Mouse (Mus musculus) embryonic facial prominence, embryonic 14.5 days (tissue): Measurements from ENCODE around the gene Marc1. TPM values are rescaled to one million over a fixed set of nuclear protein-coding genes. Genes with fewer than 3 reads are reported as not detected.

Experiments used
- ATAC-seq: fragments of 200-750 bp; cut with Nextera tagmentation; 2 replicates; pipeline ENCODE4 v1.8.0; 2017; ENCODE audit warnings: low read depth, moderate number of reproducible peaks, moderate TSS enrichment
- DNase-seq: peaks from one replicate; pipeline ENCODE4 v3.0.0-alpha.2; 2015; ENCODE audit warnings: low spot score
- H3K27ac ChIP-seq: fragments of 300-500 bp; sonication (generic); replicated peaks from 2 replicates; pipeline ENCODE4 v1.5.1; 2014; ENCODE audit warnings: low read depth, mild to moderate bottlenecking, low read length, moderate library complexity
- H3K27me3 ChIP-seq: fragments of 300-500 bp; sonication (generic); replicated peaks from 2 replicates; pipeline ENCODE4 v1.6.1; 2014; ENCODE audit warnings: low read length; ENCODE audit not compliant: control insufficient read depth, insufficient read depth
- H3K36me3 ChIP-seq: fragments of 300-500 bp; sonication (generic); 2 replicates; pipeline ENCODE4 v1.6.1; 2014; ENCODE audit warnings: low read length, mixed read lengths; ENCODE audit not compliant: control insufficient read depth, insufficient read depth
- H3K4me1 ChIP-seq: fragments of 300-500 bp; sonication (generic); 2 replicates; pipeline ENCODE4 v1.6.1; 2014; ENCODE audit warnings: antibody characterized with exemption, low read length; ENCODE audit not compliant: control insufficient read depth, insufficient read depth
- H3K4me2 ChIP-seq: fragments of 300-500 bp; sonication (generic); 2 replicates; pipeline ENCODE4 v1.6.1; 2014; ENCODE audit warnings: low read depth, mild to moderate bottlenecking, low read length, moderate library complexity, mixed read lengths
- H3K4me3 ChIP-seq: fragments of 300-500 bp; sonication (generic); 2 replicates; pipeline ENCODE4 v1.5.1; 2014; ENCODE audit warnings: low read depth, mild to moderate bottlenecking, low read length
- H3K9ac ChIP-seq: fragments of 300-500 bp; sonication (generic); 2 replicates; pipeline ENCODE4 v1.6.1; 2014; ENCODE audit warnings: low read depth, mild to moderate bottlenecking, low read length, moderate library complexity, mixed read lengths
- H3K9me3 ChIP-seq: fragments of 300-500 bp; sonication (generic); 2 replicates; pipeline ENCODE4 v1.6.1; 2016; ENCODE audit warnings: low read length; ENCODE audit not compliant: control insufficient read depth
- WGBS: fragments of 180-500 bp; shearing (Covaris S2); extraction: QIAGEN DNeasy Blood & Tissue Kit; methylation state at CpG from one replicate; pipeline ENCODE4 v1.1.7; 2014; 5-methylcytosine and 5-hydroxymethylcytosine counted together
- polyA plus RNA-seq: library from polyadenylated mRNA; unstranded; fragments of >200 nt; fragmentation: Nextera tagmentation; extraction: Ambion mirVana; gene quantifications from 2 replicates; pipeline ENCODE4 v1.2.1, GENCODE M21; 2014

Gene Marc1
- polyA plus RNA-seq, 1 experiment from 2014 or later, result 0.08 TPM

DNA sequence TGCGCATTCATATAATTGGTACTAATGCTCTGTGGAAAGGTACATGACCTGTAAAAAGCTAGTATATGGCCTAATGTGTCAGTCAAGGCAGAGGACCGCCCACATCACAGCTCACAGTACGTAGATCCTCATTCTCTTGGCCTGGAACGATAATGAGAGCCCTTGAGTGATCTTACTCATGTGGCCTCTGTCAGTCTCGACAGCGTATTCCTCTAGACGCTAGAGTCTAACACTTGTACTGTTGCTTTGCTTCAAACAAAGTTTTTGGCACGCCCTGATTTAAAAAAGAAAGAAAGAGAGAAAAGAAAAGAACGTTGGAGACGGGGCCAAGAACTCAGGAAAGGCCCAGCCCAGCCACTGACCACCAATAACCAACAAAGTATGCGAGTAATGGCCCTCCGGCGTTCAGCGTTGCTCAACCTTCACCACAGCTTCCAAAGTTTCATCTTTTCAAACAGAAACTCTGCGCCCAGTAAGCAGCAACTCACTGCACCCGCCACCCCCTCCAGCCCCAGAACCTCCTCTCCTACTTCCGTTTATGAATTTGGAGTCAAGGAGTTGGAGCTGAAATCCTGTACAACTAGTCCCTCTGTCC lies 2.6 kb downstream of the Marc1 start:
- no peak for DNase-seq
- Histone ChIP-seq H3K27me3 (peaks cover 23% of the 10 kb centered on the region), H3K9ac (no peak overlapping the region), H3K27ac (no peak overlapping the region), H3K4me2 (no peak overlapping the region), H3K4me1 (peaks cover 8% of the 10 kb centered on the region), H3K4me3 (no peak overlapping the region), H3K36me3 (peaks cover 6% of the 10 kb centered on the region; the same call in 1 of the 2 replicates), H3K9me3 (no peaks in the 10 kb centered on the region)
- ATAC-seq, result no peak
- WGBS, result 86% methylated on average over 17 of the region's 17 CpGs

DNA sequence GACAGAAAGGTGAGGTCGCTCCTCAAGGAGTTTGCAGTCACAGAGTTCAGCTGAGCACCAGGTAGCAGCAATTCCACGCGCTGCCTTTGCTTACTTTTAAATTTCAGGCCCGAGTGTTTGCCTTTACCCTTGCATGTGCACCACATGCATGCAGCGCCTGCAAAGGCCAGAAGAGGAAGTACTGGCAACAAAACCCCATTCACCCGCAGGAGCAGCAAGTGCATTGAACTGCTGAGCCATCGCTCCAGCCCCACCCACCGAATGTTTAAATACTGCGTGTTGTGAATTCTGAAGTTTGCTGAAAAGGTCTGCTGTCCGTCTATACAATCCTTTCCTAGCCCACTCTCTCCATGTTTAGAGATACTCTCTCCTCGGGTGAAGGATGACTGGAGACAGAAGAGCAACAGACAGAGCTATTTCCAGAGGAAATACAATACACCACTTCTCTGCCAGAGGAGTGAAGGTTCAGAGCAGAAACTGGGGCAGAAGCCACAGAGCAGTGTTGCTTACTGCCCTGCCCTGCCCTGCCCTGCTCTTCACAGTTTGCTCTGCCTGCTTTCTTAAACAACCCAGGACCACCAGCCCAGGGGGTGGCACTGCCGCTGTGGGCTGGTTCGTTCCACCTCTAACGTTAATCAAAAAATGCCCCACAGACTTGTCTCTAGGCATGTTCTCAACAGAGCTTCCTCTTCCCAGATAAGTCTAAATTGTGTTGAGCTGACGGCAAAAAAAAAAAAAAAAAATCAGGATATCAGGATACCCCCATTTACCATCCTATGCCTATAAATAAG lies 3.3 kb downstream of the Marc1 start:
- Histone ChIP-seq H3K9ac (no peak overlapping the region), H3K27ac (no peak overlapping the region), H3K4me2 (no peak overlapping the region), H3K4me3 (no peak overlapping the region), H3K4me1 (peaks cover 8% of the 10 kb centered on the region), H3K27me3 (peaks cover 23% of the 10 kb centered on the region), H3K36me3 (no peaks in the 10 kb centered on the region), H3K9me3 (no peaks in the 10 kb centered on the region)
- no peak for ATAC-seq
- WGBS, result 68% methylated on average over 15 of the region's 15 CpGs
- DNase-seq, result no peak

DNA sequence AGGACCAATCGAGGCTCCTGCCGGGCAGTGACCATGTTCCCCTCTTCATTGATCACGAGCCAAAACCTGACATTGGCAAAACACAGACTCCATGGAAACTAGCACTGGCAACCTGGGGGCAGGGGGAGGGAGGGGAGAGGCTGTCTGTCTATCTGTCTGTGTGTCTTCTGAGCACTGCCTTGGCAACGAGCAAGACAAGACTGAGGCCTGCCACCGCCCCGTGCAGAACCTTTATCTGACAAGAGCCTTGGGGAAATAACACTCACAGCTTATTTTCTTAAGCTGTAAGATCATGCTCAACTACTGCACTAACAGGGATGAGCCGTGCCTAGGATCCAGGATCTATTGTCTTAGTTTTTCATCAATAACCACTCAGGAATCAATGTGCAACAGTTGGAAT lies 4.0 kb downstream of the Marc1 start:
- Histone ChIP-seq H3K4me1 (peaks cover 8% of the 10 kb centered on the region), H3K4me2 (no peak overlapping the region), H3K9me3 (no peaks in the 10 kb centered on the region), H3K27ac (no peak overlapping the region), H3K27me3 (peaks cover 23% of the 10 kb centered on the region), H3K4me3 (no peak overlapping the region), H3K9ac (no peak overlapping the region), H3K36me3 (no peaks in the 10 kb centered on the region)
- DNase-seq, result no peak
- ATAC-seq, result no peak
- WGBS, result 72% methylated on average over 7 of the region's 7 CpGs

DNA sequence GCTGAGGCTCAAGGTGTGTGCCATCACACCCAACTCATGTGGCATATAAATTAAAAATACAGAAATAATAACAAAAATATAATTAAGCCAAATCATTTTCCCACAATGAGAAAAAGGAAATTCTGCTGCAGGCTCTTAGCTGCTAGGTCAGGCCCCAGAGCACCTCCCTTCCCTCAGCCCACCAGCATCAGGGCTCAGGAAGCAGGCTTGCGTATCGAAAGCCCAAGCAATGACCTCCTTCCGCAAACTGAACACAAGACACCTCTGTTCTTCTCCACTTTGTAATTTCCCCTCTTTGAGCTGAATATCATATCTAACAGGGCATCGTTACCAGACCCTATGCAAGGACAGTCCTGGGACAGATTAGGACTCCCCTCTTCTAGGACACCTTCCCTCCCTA lies 5.4 kb downstream of the Marc1 start:
- Histone ChIP-seq H3K27ac (no peak overlapping the region), H3K4me3 (no peak overlapping the region), H3K27me3 (peaks cover 11% of the 10 kb centered on the region), H3K9ac (no peak overlapping the region), H3K4me2 (no peak overlapping the region), H3K36me3 (no peaks in the 10 kb centered on the region), H3K9me3 (no peaks in the 10 kb centered on the region), H3K4me1 (peaks cover 4% of the 10 kb centered on the region)
- 87% methylated on average over 4 of the region's 4 CpGs for WGBS
- ATAC-seq, result no peak
- DNase-seq, result no peak

DNA sequence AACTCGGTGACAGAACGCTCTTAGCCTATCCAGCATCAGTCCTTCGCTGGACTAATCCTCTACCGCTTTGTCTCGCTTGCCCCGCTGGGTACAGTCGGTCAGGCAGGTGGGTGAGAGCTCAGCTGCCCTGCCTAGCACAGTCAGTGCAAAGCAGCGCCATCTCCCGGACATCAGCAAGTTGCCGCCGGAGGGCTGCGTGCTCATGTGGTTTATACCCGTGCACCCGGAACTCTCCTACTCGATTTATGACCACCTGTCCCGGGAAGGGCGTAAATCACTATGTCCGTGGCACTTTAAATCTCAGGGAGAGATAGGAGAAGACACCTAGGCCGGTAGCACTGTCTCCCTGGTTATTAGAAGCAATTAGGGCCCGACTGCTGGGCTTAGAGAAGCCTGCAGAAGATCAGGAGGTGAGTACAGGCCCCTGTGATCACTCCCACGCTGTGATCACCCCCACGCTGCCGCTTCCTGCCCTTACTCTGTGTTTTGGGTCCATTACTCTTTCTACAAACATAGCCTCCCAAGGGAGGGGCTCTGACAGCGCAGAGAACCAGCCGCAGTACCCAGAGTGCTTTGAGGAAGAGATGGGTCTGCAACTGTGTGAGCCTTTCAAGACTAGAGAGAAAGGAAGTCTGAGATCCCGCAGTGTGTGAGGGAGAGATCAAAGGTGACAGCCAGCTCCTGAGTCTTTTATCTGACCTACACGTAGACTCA lies 17.8 kb downstream of the Marc1 start:
- no peaks in the 10 kb centered on the region for H3K4me1 ChIP-seq
- 17% methylated on average over 27 of the region's 27 CpGs for WGBS
- no peak overlapping the region for H3K4me2 ChIP-seq
- no peaks in the 10 kb centered on the region for H3K36me3 ChIP-seq
- no peak overlapping the region for H3K4me3 ChIP-seq
- H3K9me3 ChIP-seq, result no peaks in the 10 kb centered on the region
- no peak overlapping the region for H3K9ac ChIP-seq
- ATAC-seq (no peak), DNase-seq (peak; percentile 29)
- H3K27ac ChIP-seq, result no peak overlapping the region
- H3K27me3 ChIP-seq, result no peaks in the 10 kb centered on the region

DNA sequence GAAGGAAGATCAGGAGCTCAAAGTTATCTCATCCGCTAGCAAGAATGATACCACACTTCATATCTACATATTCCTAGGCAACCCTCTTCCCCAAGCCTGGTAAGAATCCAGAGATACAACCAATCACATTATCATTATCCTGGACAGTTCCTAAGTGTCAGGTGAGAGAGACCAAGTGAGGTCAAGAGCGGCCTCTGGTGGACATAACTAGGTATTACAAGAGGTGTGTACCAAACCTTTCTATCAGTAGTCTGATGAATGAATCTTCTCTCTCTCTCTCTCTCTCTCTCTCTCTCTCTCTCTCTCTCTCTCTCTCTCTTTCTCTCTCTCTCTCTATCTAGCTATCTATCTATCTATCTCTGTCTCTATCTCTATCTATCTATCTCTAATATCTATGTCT lies 20.0 kb downstream of the Marc1 start:
- DNase-seq (peak; percentile 38), ATAC-seq (no peak)
- Histone ChIP-seq H3K4me1 (no peaks in the 10 kb centered on the region), H3K27ac (no peak overlapping the region), H3K4me3 (no peak overlapping the region), H3K27me3 (no peaks in the 10 kb centered on the region), H3K9me3 (no peaks in the 10 kb centered on the region), H3K4me2 (no peak overlapping the region), H3K9ac (no peak overlapping the region), H3K36me3 (no peaks in the 10 kb centered on the region)
- 4% methylated on average over 2 of the region's 2 CpGs for WGBS

DNA sequence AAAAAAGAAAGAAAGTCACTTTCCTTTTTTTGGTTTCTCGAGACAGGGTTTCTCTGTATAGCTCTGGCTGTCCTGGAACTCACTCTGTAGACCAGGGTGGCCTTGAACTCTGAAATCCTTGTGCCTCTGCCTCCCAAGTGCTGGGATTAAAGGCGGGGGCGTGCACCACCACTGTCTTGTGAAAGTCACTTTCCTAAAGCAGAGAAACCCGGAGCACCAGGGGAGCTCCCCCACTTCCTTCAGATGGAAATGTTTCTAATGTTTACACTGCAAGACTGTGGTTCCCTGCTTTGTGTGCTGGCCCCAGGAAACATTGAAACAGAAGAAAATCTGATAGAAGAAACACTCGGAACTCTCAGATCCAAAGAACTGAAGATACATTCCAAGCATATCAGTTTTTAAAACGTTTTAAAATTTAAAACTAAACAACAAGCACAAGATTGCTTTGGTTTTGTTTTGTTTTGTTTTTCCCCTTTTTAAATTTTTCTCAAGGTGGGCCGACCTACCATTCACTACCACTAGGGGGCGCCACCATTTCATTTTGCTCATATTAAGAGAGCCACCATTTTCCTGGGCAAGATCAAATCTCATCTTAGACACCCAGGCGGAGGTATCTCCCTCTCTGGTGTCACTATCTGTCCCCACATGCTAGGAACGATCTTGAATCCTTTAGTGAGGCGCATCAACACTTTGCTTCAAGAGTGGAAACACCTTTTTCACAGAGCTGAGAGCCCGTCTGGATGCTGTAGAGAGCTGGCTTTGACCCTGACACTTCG lies 24.5 kb downstream of the Marc1 start:
- H3K36me3 ChIP-seq, result no peaks in the 10 kb centered on the region
- H3K4me1 ChIP-seq, result no peaks in the 10 kb centered on the region
- H3K27me3 ChIP-seq, result no peaks in the 10 kb centered on the region
- no peak for ATAC-seq
- H3K9ac ChIP-seq, result no peak overlapping the region
- no peak overlapping the region for H3K4me2 ChIP-seq
- H3K4me3 ChIP-seq, result no peak overlapping the region
- 65% methylated on average over 13 of the region's 13 CpGs for WGBS
- H3K9me3 ChIP-seq, result no peaks in the 10 kb centered on the region
- H3K27ac ChIP-seq, result no peak overlapping the region
- DNase-seq, result no peak

DNA sequence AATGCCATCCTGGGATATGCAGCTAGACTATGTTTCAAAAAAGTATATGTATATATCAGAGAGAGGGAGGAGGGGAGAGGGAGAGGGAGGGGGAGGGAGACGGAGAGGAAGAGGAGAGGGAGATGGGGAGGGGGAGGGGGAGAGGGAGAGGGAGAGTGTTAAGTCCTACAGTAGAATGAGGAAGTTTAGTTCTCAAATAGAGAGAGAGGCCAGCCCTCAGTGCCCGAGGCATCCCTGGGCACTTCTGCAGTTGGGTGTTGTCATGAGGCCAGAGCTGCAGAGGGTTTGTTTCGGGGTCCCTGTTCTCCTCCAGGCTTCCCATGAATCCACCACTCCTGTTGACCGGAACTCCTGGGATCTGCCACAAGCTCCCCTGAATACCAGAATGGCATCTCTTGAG lies 27.5 kb downstream of the Marc1 start:
- no peak for ATAC-seq
- WGBS, result 42% methylated on average over 2 of the region's 4 CpGs

More for the DNA sequence above, 27.5 kb downstream of the Marc1 start:
- Histone ChIP-seq H3K36me3 (no peaks in the 10 kb centered on the region), H3K27ac (no peak overlapping the region), H3K9ac (no peak overlapping the region), H3K9me3 (no peaks in the 10 kb centered on the region), H3K4me2 (no peak overlapping the region), H3K4me1 (no peaks in the 10 kb centered on the region), H3K27me3 (no peaks in the 10 kb centered on the region), H3K4me3 (no peak overlapping the region)
- DNase-seq, result no peak
